Mouse (Mus musculus): Measurements from ENCODE around the gene Mrpl42. TPM values are rescaled to one million over a fixed set of nuclear protein-coding genes. Genes with fewer than 3 reads are reported as not detected.
"Not testable (repeated sequence)": the region's sequence is repeated elsewhere in the genome, so short reads cannot be mapped to it uniquely, and the experiment has no call there.

Mrpl42 gene
- 198 TPM for polyA plus RNA-seq (2021)

- ChIA-PET POLR2A (interaction anchor here (0.5 kb wide), 1 partner anchor 206 kb away, joined by 4 read pairs; no protein-coding TSS in a partner anchor), CTCF (interaction anchor here (0.9 kb wide), 1 partner anchor 12 kb away, joined by 3 read pairs; no protein-coding TSS in a partner anchor)
- no peak for DNase-seq (ENCODE audit: low read depth, low spot score)
- ATAC-seq, result peak; percentile 91
- H3K27me3 ChIP-seq, result no peaks in the 10 kb centered on the region
- TF ChIP-seq CTCF (IDR thresholded peaks at IDR 0.05), result no peak
- in situ Hi-C loops (cut with MboI; ENCODE audit: low pct_unique_long_range_greater_than_20kb), result loop anchor here (5.0 kb wide), 1 partner anchor 391 kb away; no protein-coding TSS in a partner anchor
Measured at GRCm38 (mm10) chr10:95501463-95502081, at the start of gene Mrpl42. Gene Mrpl42 (minus strand): TSS chr10:95501940.

- no peak for DNase-seq (ENCODE audit: low read depth, low spot score)
- POLR2A ChIA-PET, result interaction anchor here (0.6 to 1.1 kb wide), 2 partner anchors 39 to 290 kb away, joined by 4 to 5 read pairs; no protein-coding TSS in a partner anchor
- H3K27me3 ChIP-seq, result no peaks in the 10 kb centered on the region
- peak; percentile 59 for TF ChIP-seq CTCF (IDR thresholded peaks at IDR 0.05)
- in situ Hi-C loops (cut with MboI; ENCODE audit: low pct_unique_long_range_greater_than_20kb), result loop anchor here (5.0 to 10.0 kb wide), 2 partner anchors 214 to 342 kb away; no protein-coding TSS in a partner anchor
- ATAC-seq, result no peak
- CTCF ChIA-PET, result interaction anchor here (0.9 to 4.1 kb wide), 5 partner anchors 308 to 348 kb away, joined by 3 to 25 read pairs (median 5); no protein-coding TSS in a partner anchor
Measured at GRCm38 (mm10) chr10:95550506-95550905, 48.8 kb upstream of the Mrpl42 start.

GRCm38 (mm10) chr10:95549080-95549479 is 47.3 kb upstream of the Mrpl42 start:
- POLR2A ChIA-PET; DNase-seq (ENCODE audit: low read depth, low spot score); ATAC-seq; in situ Hi-C loops (cut with MboI; ENCODE audit: low pct_unique_long_range_greater_than_20kb); H3K27me3 ChIP-seq: not testable (repeated sequence)
- CTCF ChIA-PET, result interaction anchor here (1.2 to 4.1 kb wide), 3 partner anchors 290 to 349 kb away, joined by 3 to 25 read pairs (median 5); no protein-coding TSS in a partner anchor

- POLR2A ChIA-PET, result no interaction called here
- no peak for TF ChIP-seq CTCF (IDR thresholded peaks at IDR 0.05)
- CTCF ChIA-PET, result interaction anchor here (0.8 to 4.1 kb wide), 3 partner anchors 22 to 310 kb away, joined by 3 to 25 read pairs (median 3); no protein-coding TSS in a partner anchor
- no peaks in the 10 kb centered on the region for H3K27me3 ChIP-seq
- ATAC-seq, result no peak
- in situ Hi-C loops (cut with MboI; ENCODE audit: low pct_unique_long_range_greater_than_20kb), result no loop called here
- DNase-seq (ENCODE audit: low read depth, low spot score), result no peak
Measured at GRCm38 (mm10) chr10:95548154-95548826, 46.5 kb upstream of the Mrpl42 start.

GRCm38 (mm10) chr10:95546178-95546577 is 44.4 kb upstream of the Mrpl42 start:
- DNase-seq (ENCODE audit: low read depth, low spot score) (no peak), ATAC-seq (no peak)
- ChIA-PET CTCF (interaction anchor here (1.1 to 1.2 kb wide), 2 partner anchors 13 to 84 kb away, joined by 3 read pairs; no protein-coding TSS in a partner anchor), POLR2A (interaction anchor here (1.3 kb wide), 1 partner anchor 30 kb away, joined by 3 read pairs; no protein-coding TSS in a partner anchor)
- no peak for TF ChIP-seq CTCF (IDR thresholded peaks at IDR 0.05)
- in situ Hi-C loops (cut with MboI; ENCODE audit: low pct_unique_long_range_greater_than_20kb), result no loop called here
- H3K27me3 ChIP-seq, result no peaks in the 10 kb centered on the region

GRCm38 (mm10) chr10:95545051-95545450 is 43.3 kb upstream of the Mrpl42 start:
- CTCF ChIA-PET, result no interaction called here
- no peaks in the 10 kb centered on the region for H3K27me3 ChIP-seq
- no peak for TF ChIP-seq CTCF (IDR thresholded peaks at IDR 0.05)
- in situ Hi-C loops (cut with MboI; ENCODE audit: low pct_unique_long_range_greater_than_20kb), result no loop called here
- POLR2A ChIA-PET, result interaction anchor here (1.3 to 1.6 kb wide), 2 partner anchors 12 to 29 kb away, joined by 3 to 4 read pairs; no protein-coding TSS in a partner anchor
- ATAC-seq, result peak; percentile 20
- DNase-seq (ENCODE audit: low read depth, low spot score), result no peak

GRCm38 (mm10) chr10:95544651-95545050 is 42.9 kb upstream of the Mrpl42 start:
- no peak for DNase-seq (ENCODE audit: low read depth, low spot score)
- CTCF ChIA-PET, result interaction anchor here (0.9 to 1.3 kb wide), 2 partner anchors 30 to 349 kb away, joined by 3 read pairs; partner anchors contain the start of gene Ube2n
- in situ Hi-C loops (cut with MboI; ENCODE audit: low pct_unique_long_range_greater_than_20kb), result no loop called here
- no peak for TF ChIP-seq CTCF (IDR thresholded peaks at IDR 0.05)
- H3K27me3 ChIP-seq, result no peaks in the 10 kb centered on the region
- POLR2A ChIA-PET, result interaction anchor here (1.6 kb wide), 1 partner anchor 12 kb away, joined by 4 read pairs; no protein-coding TSS in a partner anchor
- ATAC-seq, result no peak

- no peak for TF ChIP-seq CTCF (IDR thresholded peaks at IDR 0.05)
- ChIA-PET POLR2A (interaction anchor here (1.4 to 1.6 kb wide), 2 partner anchors 9 to 13 kb away, joined by 3 to 4 read pairs; no protein-coding TSS in a partner anchor), CTCF (interaction anchor here (0.9 to 1.3 kb wide), 2 partner anchors 29 to 350 kb away, joined by 3 read pairs; partner anchors contain the start of gene Ube2n)
- DNase-seq (ENCODE audit: low read depth, low spot score) (no peak), ATAC-seq (peak; percentile 75)
- in situ Hi-C loops (cut with MboI; ENCODE audit: low pct_unique_long_range_greater_than_20kb), result no loop called here
- no peaks in the 10 kb centered on the region for H3K27me3 ChIP-seq
Measured at GRCm38 (mm10) chr10:95544004-95544403, 42.3 kb upstream of the Mrpl42 start.

- no peak for TF ChIP-seq CTCF (IDR thresholded peaks at IDR 0.05)
- DNase-seq (ENCODE audit: low read depth, low spot score) (no peak), ATAC-seq (no peak)
- no peaks in the 10 kb centered on the region for H3K27me3 ChIP-seq
- CTCF ChIA-PET, result interaction anchor here (1.3 kb wide), 1 partner anchor 351 kb away, joined by 3 read pairs; no protein-coding TSS in a partner anchor
- in situ Hi-C loops (cut with MboI; ENCODE audit: low pct_unique_long_range_greater_than_20kb), result no loop called here
- POLR2A ChIA-PET, result interaction anchor here (1.4 kb wide), 1 partner anchor 10 kb away, joined by 3 read pairs; no protein-coding TSS in a partner anchor
Measured at GRCm38 (mm10) chr10:95543377-95543776, 41.6 kb upstream of the Mrpl42 start.

GRCm38 (mm10) chr10:95542916-95543315 is 41.2 kb upstream of the Mrpl42 start:
- ATAC-seq (no peak), DNase-seq (ENCODE audit: low read depth, low spot score) (no peak)
- no peak for TF ChIP-seq CTCF (IDR thresholded peaks at IDR 0.05)
- ChIA-PET CTCF (no interaction called here), POLR2A (interaction anchor here (1.4 kb wide), 1 partner anchor 10 kb away, joined by 3 read pairs; no protein-coding TSS in a partner anchor)
- no peaks in the 10 kb centered on the region for H3K27me3 ChIP-seq
- in situ Hi-C loops (cut with MboI; ENCODE audit: low pct_unique_long_range_greater_than_20kb), result no loop called here
